21 mouse cellular contexts compared by ENCODE assay signal in the genomic region with DNA sequence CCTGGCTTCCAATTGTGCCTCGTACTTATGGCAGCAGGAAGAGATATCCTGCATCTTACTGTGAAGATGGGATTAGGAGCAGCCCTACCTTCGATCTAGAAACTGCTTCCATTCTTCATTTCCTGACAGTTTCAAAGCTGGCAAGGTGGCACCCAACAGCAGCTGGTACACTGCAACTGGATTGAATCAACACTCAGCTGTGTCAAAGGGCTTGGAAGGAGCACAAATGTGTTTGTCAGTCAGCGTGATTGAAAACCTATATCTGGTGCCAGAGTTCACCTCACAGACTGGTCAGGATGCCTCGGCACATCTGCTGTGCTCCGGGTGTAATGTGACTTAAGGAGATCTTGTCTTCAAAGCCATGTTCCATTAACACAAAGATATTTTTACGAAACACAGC.
"Had no signal": no experiment of that assay in that cellular context is flagged by ENCODE, and none has a peak within 500 bp of the region (broad histone marks: within the 10 kb centered on the region; RNA-seq: fewer than 3 reads in every experiment).

No protein-coding gene starts in this region.

- H3K9ac ChIP-seq: liver, embryonic 15.5 days; liver, postnatal 0 days; lung, embryonic 15.5 days; midbrain, embryonic 12.5 days; neural tube, embryonic 13.5 days; neural tube, embryonic 15.5 days had no signal

- H3K27me3 ChIP-seq: liver, embryonic 15.5 days; lung, embryonic 15.5 days; megakaryocyte, embryonic 14.5 days; midbrain, embryonic 12.5 days; neural tube, embryonic 13.5 days; neural tube, embryonic 15.5 days had no signal

- DNase-seq: liver, postnatal 0 days; lung, adult 2 months; lung, postnatal 14 days; lung, postnatal 36 days; midbrain, embryonic 14.5 days; retina, postnatal 1 day; right cerebral cortex, adult 18-20 months; right cerebral cortex, postnatal 25 days; right cerebral cortex, postnatal 4 days; spleen, adult 18-20 months; thymus, adult 18-20 months; thymus, postnatal 25 days; thymus, postnatal 4 days had no signal

- H3K27ac ChIP-seq: liver, embryonic 15.5 days; lung, embryonic 15.5 days; macrophage; midbrain, embryonic 12.5 days; neural tube, embryonic 13.5 days; neural tube, embryonic 15.5 days had no signal

- H3K4me3 ChIP-seq: liver, embryonic 15.5 days; lung, embryonic 15.5 days; megakaryocyte, embryonic 14.5 days; midbrain, embryonic 12.5 days; neural tube, embryonic 13.5 days; neural tube, embryonic 15.5 days had no signal

- H3K4me2 ChIP-seq: liver, embryonic 15.5 days; lung, embryonic 15.5 days; midbrain, embryonic 12.5 days; neural tube, embryonic 13.5 days; neural tube, embryonic 15.5 days had no signal

- H3K9me3 ChIP-seq: liver, embryonic 15.5 days; lung, embryonic 15.5 days; midbrain, embryonic 12.5 days; neural tube, embryonic 13.5 days; neural tube, embryonic 15.5 days had no signal

- H3K36me3 ChIP-seq: liver, embryonic 15.5 days; lung, embryonic 15.5 days; midbrain, embryonic 12.5 days; neural tube, embryonic 13.5 days; neural tube, embryonic 15.5 days had no signal

- H3K4me1 ChIP-seq: liver, embryonic 15.5 days; midbrain, embryonic 12.5 days; neural tube, embryonic 15.5 days had no signal

- ATAC-seq: liver, postnatal 0 days; lung, postnatal 0 days had no signal
